Mouse (Mus musculus) heart, postnatal 0 days (tissue): ENCODE results near the gene Unc5cl. TPM values are rescaled to one million over a fixed set of nuclear protein-coding genes. Genes with fewer than 3 reads are reported as not detected.

Experiments
- ATAC-seq: fragments of 200-750 bp; cut with Nextera tagmentation; 2 replicates; pipeline ENCODE4 v1.8.0; 2017; ENCODE audit warnings: low read depth, moderate number of reproducible peaks, moderate library complexity; ENCODE audit not compliant: insufficient read depth
- DNase-seq: peaks from one replicate; pipeline ENCODE4 v3.0.0-alpha.2; 2016; ENCODE audit warnings: low spot score
- H3K27ac ChIP-seq: fragments of 300-500 bp; sonication (generic); 2 replicates; pipeline ENCODE4 v1.5.1; 2014; ENCODE audit warnings: low read depth, mild to moderate bottlenecking
- H3K27me3 ChIP-seq: fragments of 300-500 bp; sonication (generic); 2 replicates; pipeline ENCODE4 v1.6.1; 2014; ENCODE audit warnings: low read length, mixed read lengths; ENCODE audit not compliant: control insufficient read depth, insufficient read depth
- H3K36me3 ChIP-seq: fragments of 300-500 bp; sonication (generic); replicated peaks from 2 replicates; pipeline ENCODE4 v1.6.1; 2014; ENCODE audit warnings: low read length, mixed read lengths; ENCODE audit not compliant: control insufficient read depth, insufficient read depth
- H3K4me1 ChIP-seq: fragments of 300-500 bp; sonication (generic); 2 replicates; pipeline ENCODE4 v1.6.1; 2014; ENCODE audit warnings: antibody characterized with exemption; ENCODE audit not compliant: control insufficient read depth, insufficient read depth
- H3K4me2 ChIP-seq: fragments of 300-500 bp; sonication (generic); 2 replicates; pipeline ENCODE4 v1.6.1; 2014; ENCODE audit warnings: low read depth, mild to moderate bottlenecking, low read length, moderate library complexity
- H3K4me3 ChIP-seq: fragments of 300-500 bp; sonication (generic); 2 replicates; pipeline ENCODE4 v1.5.1; 2014; ENCODE audit warnings: low read depth, low read length
- H3K9ac ChIP-seq: fragments of 300-500 bp; sonication (generic); replicated peaks from 2 replicates; pipeline ENCODE4 v1.6.1; 2014; ENCODE audit warnings: low read depth, low read length, mixed read lengths
- H3K9me3 ChIP-seq: fragments of 300-500 bp; sonication (generic); replicated peaks from 2 replicates; pipeline ENCODE4 v1.6.1; 2016; ENCODE audit warnings: low read length; ENCODE audit not compliant: control insufficient read depth
- CTCF ChIP-seq: IDR thresholded peaks from 2 replicates; pipeline ENCODE4 v1.5.1; 2016; ENCODE audit warnings: antibody characterized with exemption, control low read depth, low read depth
- EP300 ChIP-seq: IDR thresholded peaks from 2 replicates; pipeline ENCODE4 v1.6.1; 2016; ENCODE audit warnings: antibody characterized with exemption, low read depth
- WGBS: fragments of 180-500 bp; shearing (Covaris S2); extraction: QIAGEN DNeasy Blood & Tissue Kit; methylation state at CpG from one replicate; pipeline ENCODE4 v1.1.7; 2014; 5-methylcytosine and 5-hydroxymethylcytosine counted together
- polyA plus RNA-seq: library from polyadenylated mRNA; unstranded; fragments of >200 nt; fragmentation: Nextera tagmentation; extraction: Ambion mirVana; gene quantifications from 2 replicates; pipeline ENCODE4 v1.2.1, GENCODE M21; 2015
- total RNA-seq: library from RNA; depleted of rRNA; stranded (reverse); fragments of >200 nt; gene quantifications from 2 replicates; pipeline ENCODE4 v1.2.3, GENCODE M21; 2014; ENCODE audit warnings: low replicate concordance

Gene Unc5cl
- total and polyA plus RNA-seq, 2 experiments from 2014 or later, result not detected

GRCm38 (mm10) chr17:48493582-48493981, 38.9 kb downstream of the Unc5cl start:
- no peak for ATAC-seq
- no peak overlapping the region for H3K4me3 ChIP-seq
- no peaks in the 10 kb centered on the region for H3K36me3 ChIP-seq
- no peak overlapping the region for H3K4me2 ChIP-seq
- no peak for DNase-seq
- WGBS, result 45% methylated on average over 7 of the region's 7 CpGs
- H3K27ac ChIP-seq, result no peak overlapping the region
- TF ChIP-seq CTCF (no peak), EP300 (no peak)
- H3K27me3 ChIP-seq, result no peaks in the 10 kb centered on the region
- H3K9ac ChIP-seq, result no peak overlapping the region
- H3K4me1 ChIP-seq, result no peaks in the 10 kb centered on the region
- H3K9me3 ChIP-seq, result no peaks in the 10 kb centered on the region

- 68% methylated on average over 8 of the region's 8 CpGs for WGBS
- H3K4me1 ChIP-seq, result no peaks in the 10 kb centered on the region
- H3K27me3 ChIP-seq, result no peaks in the 10 kb centered on the region
- no peak overlapping the region for H3K9ac ChIP-seq
- TF ChIP-seq EP300 (no peak), CTCF (no peak)
- no peaks in the 10 kb centered on the region for H3K9me3 ChIP-seq
- no peaks in the 10 kb centered on the region for H3K36me3 ChIP-seq
- no peak for ATAC-seq
- H3K4me3 ChIP-seq, result no peak overlapping the region
- H3K27ac ChIP-seq, result no peak overlapping the region
- no peak overlapping the region for H3K4me2 ChIP-seq
- DNase-seq, result no peak
Measured at GRCm38 (mm10) chr17:48493986-48494385, 39.3 kb downstream of the Unc5cl start.

- 59% methylated on average over 3 of the region's 3 CpGs for WGBS
- H3K4me3 ChIP-seq, result no peak overlapping the region
- DNase-seq (no peak), ATAC-seq (no peak)
- TF ChIP-seq EP300, result no peak
- no peak for TF ChIP-seq CTCF
- H3K9me3 ChIP-seq, result no peaks in the 10 kb centered on the region
- H3K36me3 ChIP-seq, result no peaks in the 10 kb centered on the region
- H3K4me2 ChIP-seq, result no peak overlapping the region
- no peak overlapping the region for H3K27ac ChIP-seq
- H3K9ac ChIP-seq, result no peak overlapping the region
- no peaks in the 10 kb centered on the region for H3K4me1 ChIP-seq
- H3K27me3 ChIP-seq, result no peaks in the 10 kb centered on the region
Measured at GRCm38 (mm10) chr17:48497986-48498385, 43.3 kb downstream of the Unc5cl start.

- Histone ChIP-seq H3K9me3 (no peaks in the 10 kb centered on the region), H3K4me3 (no peak overlapping the region), H3K27ac (no peak overlapping the region), H3K4me1 (no peaks in the 10 kb centered on the region), H3K27me3 (no peaks in the 10 kb centered on the region), H3K4me2 (no peak overlapping the region), H3K9ac (no peak overlapping the region), H3K36me3 (no peaks in the 10 kb centered on the region)
- TF ChIP-seq CTCF, result no peak
- TF ChIP-seq EP300, result no peak
- 58% methylated on average over 7 of the region's 7 CpGs for WGBS
- ATAC-seq (no peak), DNase-seq (no peak)
Measured at GRCm38 (mm10) chr17:48500846-48501445, 46.2 kb downstream of the Unc5cl start.

- H3K27me3 ChIP-seq, result no peaks in the 10 kb centered on the region
- H3K4me1 ChIP-seq, result no peaks in the 10 kb centered on the region
- no peak overlapping the region for H3K9ac ChIP-seq
- H3K9me3 ChIP-seq, result no peaks in the 10 kb centered on the region
- peak; percentile 12 for DNase-seq
- H3K4me2 ChIP-seq, result no peak overlapping the region
- H3K36me3 ChIP-seq, result no peaks in the 10 kb centered on the region
- TF ChIP-seq CTCF (no peak), EP300 (no peak)
- no peak overlapping the region for H3K4me3 ChIP-seq
- ATAC-seq, result no peak
- WGBS, result 29% methylated on average over 3 of the region's 3 CpGs
- H3K27ac ChIP-seq, result 0 out of 2 replicates have a peak overlapping the region, but pooled peaks have one; percentile 15
Measured at GRCm38 (mm10) chr17:48505006-48505405, 50.3 kb downstream of the Unc5cl start.

- no peak for TF ChIP-seq CTCF
- Histone ChIP-seq H3K4me2 (no peak overlapping the region), H3K4me1 (no peaks in the 10 kb centered on the region), H3K9me3 (no peaks in the 10 kb centered on the region), H3K9ac (no peak overlapping the region), H3K4me3 (no peak overlapping the region), H3K27ac (no peak overlapping the region), H3K27me3 (no peaks in the 10 kb centered on the region), H3K36me3 (no peaks in the 10 kb centered on the region)
- WGBS, result 60% methylated on average over 4 of the region's 4 CpGs
- ATAC-seq (no peak), DNase-seq (no peak)
Measured at GRCm38 (mm10) chr17:48506986-48507385, 52.3 kb downstream of the Unc5cl start.
